Mouse (Mus musculus): ENCODE measurements around the gene Snx25.

DNA sequence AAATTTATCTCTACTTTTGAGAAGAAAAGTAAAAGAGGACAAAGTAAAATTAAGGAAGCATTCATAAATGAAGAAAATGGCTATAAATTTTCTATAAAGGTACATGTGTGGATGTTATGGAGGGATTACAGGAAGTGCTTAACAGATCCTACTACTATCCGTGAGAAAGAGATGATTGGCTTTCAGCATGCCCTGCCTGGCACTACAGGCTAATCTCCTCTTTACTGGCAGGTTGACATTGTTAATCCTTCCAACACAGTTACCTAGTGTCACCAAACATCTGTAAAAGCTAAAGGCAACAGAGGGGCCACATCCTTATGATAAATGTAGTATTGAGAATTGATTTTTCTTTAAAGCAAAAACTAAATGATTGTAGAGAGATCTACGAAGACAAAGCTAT lies 21.7 kb upstream of the Snx25 start:
- TF ChIP-seq NRF1 (IDR thresholded peaks at IDR 0.05; ENCODE audit: insufficient read depth, low read depth, low read length, poor library complexity, severe bottlenecking) (no peak), MYC (IDR thresholded peaks at IDR 0.05; ENCODE audit: low read depth, low read length) (no peak), RCOR1 (IDR thresholded peaks at IDR 0.05; ENCODE audit: low read depth, low read length) (no peak), POLR2A (IDR thresholded peaks at IDR 0.05; ENCODE audit: control insufficient read depth in 1 of 2, insufficient read depth in 1 of 2, low read depth in 1 of 2, low read length in 2 of 2, poor library complexity in 1 of 2) (no peak)

Data from MEL (cell line).